Mouse (Mus musculus) hindbrain, embryonic 10.5 days (tissue): Measurements from ENCODE around the gene Pla2g5. TPM values are rescaled to one million over a fixed set of nuclear protein-coding genes. Genes with fewer than 3 reads are reported as not detected.
A peak's percentile ranks its signal among the peaks of the same experiment; 100 is the strongest.

Experiments
- DNase-seq: peaks from one replicate; pipeline ENCODE4 v3.0.0-alpha.2; 2017; ENCODE audit warnings: low spot score
- H3K27ac ChIP-seq: fragments of 300-500 bp; sonication (generic); 2 replicates; pipeline ENCODE4 v1.5.1; 2016; ENCODE audit warnings: mild to moderate bottlenecking, moderate library complexity
- H3K27me3 ChIP-seq: fragments of 300-500 bp; sonication (generic); 2 replicates; pipeline ENCODE4 v1.6.1; 2016; ENCODE audit warnings: mild to moderate bottlenecking; ENCODE audit not compliant: poor library complexity, insufficient read depth, severe bottlenecking
- H3K36me3 ChIP-seq: fragments of 300-500 bp; sonication (generic); 2 replicates; pipeline ENCODE4 v1.6.1; 2016; ENCODE audit warnings: mild to moderate bottlenecking, moderate library complexity
- H3K4me1 ChIP-seq: fragments of 300-500 bp; sonication (generic); replicated peaks from 2 replicates; pipeline ENCODE4 v1.6.1; 2016; ENCODE audit warnings: mild to moderate bottlenecking
- H3K4me3 ChIP-seq: fragments of 300-500 bp; sonication (generic); 2 replicates; pipeline ENCODE4 v1.5.1; 2016; ENCODE audit warnings: mild to moderate bottlenecking, moderate library complexity
- H3K9me3 ChIP-seq: fragments of 300-500 bp; sonication (generic); 2 replicates; pipeline ENCODE4 v1.6.1; 2016; ENCODE audit warnings: mild to moderate bottlenecking, moderate library complexity
- WGBS: fragments of 180-500 bp; shearing (Covaris S2); methylation state at CpG from one replicate; pipeline ENCODE4 v1.1.7; 2016; 5-methylcytosine and 5-hydroxymethylcytosine counted together
- polyA plus RNA-seq: library from polyadenylated mRNA; unstranded; fragments of >200 nt; fragmentation: Nextera tagmentation; extraction: Ambion mirVana; gene quantifications from 2 replicates; pipeline ENCODE4 v1.2.1, GENCODE M21; 2016

Gene Pla2g5
- polyA plus RNA-seq, 1 experiment from 2014 or later: not detected

- 87% methylated on average over 9 of the region's 9 CpGs for WGBS
- Histone ChIP-seq H3K27me3 (0 out of 2 replicates have a peak, but pooled peaks cover 4% of the 10 kb centered on the region), H3K4me3 (no peak overlapping the region), H3K27ac (no peak overlapping the region), H3K36me3 (no peaks in the 10 kb centered on the region), H3K9me3 (no peaks in the 10 kb centered on the region), H3K4me1 (peaks cover 8% of the 10 kb centered on the region)
- no peak for DNase-seq
These were observed 47.1 kb downstream of the Pla2g5 start for GRCm38 (mm10) chr4:138816166-138816565.

GRCm38 (mm10) chr4:138806920-138807541 is 56.3 kb downstream of the Pla2g5 start:
- no peaks in the 10 kb centered on the region for H3K27me3 ChIP-seq
- no peak overlapping the region for H3K4me3 ChIP-seq
- no peak for DNase-seq
- no peaks in the 10 kb centered on the region for H3K36me3 ChIP-seq
- H3K9me3 ChIP-seq: no peaks in the 10 kb centered on the region
- peaks cover 14% of the 10 kb centered on the region for H3K4me1 ChIP-seq
- H3K27ac ChIP-seq: no peak overlapping the region
- WGBS: 67% methylated on average over 7 of the region's 7 CpGs

- no peaks in the 10 kb centered on the region for H3K9me3 ChIP-seq
- H3K27ac ChIP-seq: no peak overlapping the region
- peaks cover 14% of the 10 kb centered on the region for H3K4me1 ChIP-seq
- no peak for DNase-seq
- no peak overlapping the region for H3K4me3 ChIP-seq
- no peaks in the 10 kb centered on the region for H3K36me3 ChIP-seq
- WGBS: 82% methylated on average over 8 of the region's 8 CpGs
- H3K27me3 ChIP-seq: no peaks in the 10 kb centered on the region
These were observed 57.1 kb downstream of the Pla2g5 start for GRCm38 (mm10) chr4:138806160-138806559.

GRCm38 (mm10) chr4:138805248-138805647 is 58.0 kb downstream of the Pla2g5 start:
- H3K27ac ChIP-seq: no peak overlapping the region
- no peaks in the 10 kb centered on the region for H3K36me3 ChIP-seq
- DNase-seq: no peak
- H3K27me3 ChIP-seq: no peaks in the 10 kb centered on the region
- H3K9me3 ChIP-seq: no peaks in the 10 kb centered on the region
- 50% methylated on average over 8 of the region's 8 CpGs for WGBS
- H3K4me3 ChIP-seq: no peak overlapping the region
- peaks cover 14% of the 10 kb centered on the region for H3K4me1 ChIP-seq

GRCm38 (mm10) chr4:138802917-138803316 is 60.4 kb downstream of the Pla2g5 start:
- no peak for DNase-seq
- Histone ChIP-seq H3K4me3 (no peak overlapping the region), H3K27ac (no peak overlapping the region), H3K36me3 (no peaks in the 10 kb centered on the region), H3K4me1 (peaks cover 14% of the 10 kb centered on the region), H3K27me3 (no peaks in the 10 kb centered on the region), H3K9me3 (no peaks in the 10 kb centered on the region)
- 88% methylated on average over 11 of the region's 11 CpGs for WGBS

GRCm38 (mm10) chr4:138801631-138802030 is 61.7 kb downstream of the Pla2g5 start:
- no peak overlapping the region for H3K27ac ChIP-seq
- DNase-seq: no peak
- H3K27me3 ChIP-seq: no peaks in the 10 kb centered on the region
- H3K4me1 ChIP-seq: peaks cover 22% of the 10 kb centered on the region
- H3K36me3 ChIP-seq: no peaks in the 10 kb centered on the region
- H3K9me3 ChIP-seq: no peaks in the 10 kb centered on the region
- WGBS: 83% methylated on average over 4 of the region's 4 CpGs
- H3K4me3 ChIP-seq: no peak overlapping the region

- Histone ChIP-seq H3K36me3 (no peaks in the 10 kb centered on the region), H3K9me3 (no peaks in the 10 kb centered on the region), H3K4me3 (no peak overlapping the region), H3K4me1 (peaks cover 15% of the 10 kb centered on the region), H3K27me3 (no peaks in the 10 kb centered on the region), H3K27ac (no peak overlapping the region)
- DNase-seq: no peak
- 80% methylated on average over 12 of the region's 12 CpGs for WGBS
These were observed 63.0 kb downstream of the Pla2g5 start for GRCm38 (mm10) chr4:138800134-138800744.

- H3K27ac ChIP-seq: no peak overlapping the region; the same call in 1 of the 2 replicates
- H3K27me3 ChIP-seq: no peaks in the 10 kb centered on the region
- H3K4me1 ChIP-seq: peaks cover 15% of the 10 kb centered on the region; the same call in 1 of the 2 replicates
- WGBS: 75% methylated on average over 4 of the region's 4 CpGs
- H3K4me3 ChIP-seq: no peak overlapping the region
- no peaks in the 10 kb centered on the region for H3K36me3 ChIP-seq
- no peaks in the 10 kb centered on the region for H3K9me3 ChIP-seq
- DNase-seq: no peak
These were observed 66.1 kb downstream of the Pla2g5 start for GRCm38 (mm10) chr4:138797217-138797570.

GRCm38 (mm10) chr4:138796513-138797216 is 66.6 kb downstream of the Pla2g5 start:
- Histone ChIP-seq H3K9me3 (no peaks in the 10 kb centered on the region), H3K27ac (peak overlapping the region; percentile 23), H3K27me3 (no peaks in the 10 kb centered on the region), H3K36me3 (no peaks in the 10 kb centered on the region), H3K4me3 (no peak overlapping the region), H3K4me1 (peaks cover 15% of the 10 kb centered on the region; the same call in 1 of the 2 replicates)
- DNase-seq: no peak
- 51% methylated on average over 6 of the region's 6 CpGs for WGBS

GRCm38 (mm10) chr4:138794344-138794743 is 68.9 kb downstream of the Pla2g5 start:
- DNase-seq: no peak
- Histone ChIP-seq H3K9me3 (no peaks in the 10 kb centered on the region), H3K27ac (peak overlapping the region; percentile 23; the same call in 1 of the 2 replicates), H3K4me3 (no peak overlapping the region), H3K4me1 (peaks cover 15% of the 10 kb centered on the region; the same call in 1 of the 2 replicates), H3K36me3 (no peaks in the 10 kb centered on the region), H3K27me3 (no peaks in the 10 kb centered on the region)
- WGBS: 87% methylated on average over 6 of the region's 6 CpGs

- peak overlapping the region; percentile 29; the same call in 1 of the 2 replicates for H3K27ac ChIP-seq
- no peaks in the 10 kb centered on the region for H3K36me3 ChIP-seq
- DNase-seq: peak; percentile 25
- peaks cover 15% of the 10 kb centered on the region; the same call in 1 of the 2 replicates for H3K4me1 ChIP-seq
- no peak overlapping the region for H3K4me3 ChIP-seq
- no peaks in the 10 kb centered on the region for H3K9me3 ChIP-seq
- 68% methylated on average over 2 of the region's 2 CpGs for WGBS
- no peaks in the 10 kb centered on the region for H3K27me3 ChIP-seq
These were observed 70.0 kb downstream of the Pla2g5 start for GRCm38 (mm10) chr4:138793276-138793675.

GRCm38 (mm10) chr4:138792599-138792998 is 70.7 kb downstream of the Pla2g5 start:
- WGBS: 73% methylated on average over 9 of the region's 9 CpGs
- DNase-seq: no peak
- no peak overlapping the region for H3K4me3 ChIP-seq
- no peaks in the 10 kb centered on the region for H3K36me3 ChIP-seq
- no peaks in the 10 kb centered on the region; the same call in 1 of the 2 replicates for H3K27me3 ChIP-seq
- H3K4me1 ChIP-seq: peaks cover 15% of the 10 kb centered on the region; the same call in 1 of the 2 replicates
- no peaks in the 10 kb centered on the region for H3K9me3 ChIP-seq
- H3K27ac ChIP-seq: no peak overlapping the region

GRCm38 (mm10) chr4:138791452-138791851 is 71.8 kb downstream of the Pla2g5 start:
- 82% methylated on average over 6 of the region's 6 CpGs for WGBS
- DNase-seq: no peak

More at GRCm38 (mm10) chr4:138791452-138791851, 71.8 kb downstream of the Pla2g5 start:
- Histone ChIP-seq H3K4me3 (no peak overlapping the region), H3K27ac (no peak overlapping the region), H3K9me3 (no peaks in the 10 kb centered on the region), H3K27me3 (no peaks in the 10 kb centered on the region; the same call in 1 of the 2 replicates), H3K36me3 (no peaks in the 10 kb centered on the region), H3K4me1 (peaks cover 5% of the 10 kb centered on the region; the same call in 1 of the 2 replicates)
